Mouse (Mus musculus) embryonic fibroblast, embryonic 13.5 days (primary cell): ENCODE results near the gene Bbs4.

Source experiments
- CTCF ChIP-seq: IDR thresholded peaks from 2 replicates; pipeline ENCODE4 v1.5.1; 2011; ENCODE audit warnings: mild to moderate bottlenecking, control low read depth, low read length, moderate library complexity, borderline replicate concordance; ENCODE audit not compliant: insufficient read depth
- POLR2A ChIP-seq: IDR thresholded peaks from 2 replicates; pipeline ENCODE4 v1.6.1; 2011; ENCODE audit warnings: low read depth, mild to moderate bottlenecking, control low read depth, low read length, moderate library complexity

GRCm38 (mm10) chr9:59336539-59336938 lies 16.8 kb downstream of the Bbs4 start:
- TF ChIP-seq POLR2A (no peak), CTCF (no peak)
